Comparison of ENCODE assay signal across 8 mouse cellular contexts in the genomic region with DNA sequence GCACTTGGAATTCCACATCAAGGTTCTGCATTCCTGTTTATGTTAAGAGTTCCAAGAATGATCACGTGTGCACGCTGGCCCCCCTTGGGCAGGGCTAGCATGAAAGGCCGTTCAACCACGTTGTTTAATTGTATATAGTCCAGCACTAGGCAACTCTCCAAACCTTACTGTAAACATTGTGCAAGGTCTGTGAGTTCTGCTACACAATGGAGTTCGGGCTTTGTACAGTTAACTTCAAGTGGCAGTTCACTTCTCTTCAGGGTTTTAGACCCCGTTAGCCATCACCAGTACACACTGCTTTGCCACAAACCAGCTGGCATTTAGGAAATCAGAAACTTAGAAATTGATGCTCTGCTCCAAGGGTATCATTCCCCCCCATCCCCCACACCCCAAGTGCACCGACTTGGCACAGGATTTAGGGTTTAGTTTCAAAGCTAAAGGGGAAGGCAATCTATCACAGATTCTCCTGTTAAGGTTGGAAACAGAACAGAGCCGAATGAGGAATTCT. TPM values are rescaled to one million over a fixed set of nuclear protein-coding genes. Genes with fewer than 3 reads are reported as not detected.
DNase-seq lines count a peak whose midpoint lies in the region; ATAC-seq and TF ChIP-seq lines count a peak whose summit lies in the region.

No protein-coding gene starts in this region.

- TF ChIP-seq CTCF in lung, adult 2 months (IDR thresholded peaks at IDR 0.05; ENCODE audit: insufficient read depth, low read length): no peak

- peak; percentile 30; the same call in 1 of the 2 replicates for ATAC-seq in forebrain, embryonic 11.5 days (replicated peaks; ENCODE audit: low FRiP score)
- ATAC-seq in erythroid progenitor cell, adult 5-6 weeks (replicated peaks; ENCODE audit: low FRiP score, poor library complexity, severe bottlenecking): no peak
- no peak for ATAC-seq in inflammation-experienced regulatory T-cells, adult 6 months

- no peaks in the 10 kb centered on the region for H3K36me3 ChIP-seq in forebrain, embryonic 11.5 days (ENCODE audit: control insufficient read depth, insufficient read depth, low read length)
- no peaks in the 10 kb centered on the region for H3K36me3 ChIP-seq in forebrain, embryonic 10.5 days (replicated peaks)

- no peaks in the 10 kb centered on the region for H3K27me3 ChIP-seq in forebrain, embryonic 11.5 days (ENCODE audit: control insufficient read depth, insufficient read depth, low read length)
- H3K27me3 ChIP-seq in forebrain, embryonic 10.5 days (ENCODE audit: poor library complexity, severe bottlenecking): no peaks in the 10 kb centered on the region

- H3K4me3 ChIP-seq in forebrain, embryonic 11.5 days (ENCODE audit: low read depth, low read length): no peak overlapping the region
- H3K4me3 ChIP-seq in forebrain, embryonic 10.5 days: no peak overlapping the region
- peak overlapping the region; percentile 29 for H3K4me3 ChIP-seq in lung, adult 2 months (replicated peaks; ENCODE audit: extremely low read depth, low read depth, low read length)

- H3K27ac ChIP-seq in forebrain, embryonic 11.5 days (ENCODE audit: low read depth, low read length): no peak overlapping the region
- H3K27ac ChIP-seq in forebrain, embryonic 10.5 days: no peak overlapping the region

- TF ChIP-seq POLR2A in lung, adult 2 months (IDR thresholded peaks at IDR 0.05; ENCODE audit: borderline replicate concordance, extremely low read depth, low read depth, low read length): no peak

- intact Hi-C loops in heart, postnatal 10 days (cut with DNase I): no loop called here

- no peak overlapping the region for H3K4me2 ChIP-seq in forebrain, embryonic 11.5 days (ENCODE audit: low read depth, low read length, severe bottlenecking)

- no peak overlapping the region for H3K9ac ChIP-seq in forebrain, embryonic 11.5 days (ENCODE audit: low read length)

- H3K9me3 ChIP-seq in forebrain, embryonic 11.5 days (ENCODE audit: control insufficient read depth, low read length): no peaks in the 10 kb centered on the region
- H3K9me3 ChIP-seq in forebrain, embryonic 10.5 days: no peaks in the 10 kb centered on the region

- DNase-seq in forebrain, embryonic 11.5 days (ENCODE audit: low spot score): no peak
- DNase-seq in forebrain, embryonic 10.5 days (ENCODE audit: extremely low spot score, low spot score): no peak
- DNase-seq in adrenal gland, postnatal 10 days: peak; percentile 64
- DNase-seq in heart, postnatal 10 days: peak; percentile 36 to 61
- peak; percentile 50 for DNase-seq in lung, adult 2 months
- no peak for DNase-seq in frontal cortex, postnatal 10 days (ENCODE audit: low spot score in 2 of 2)

- H3K4me1 ChIP-seq in forebrain, embryonic 11.5 days (replicated peaks; ENCODE audit: control insufficient read depth, insufficient read depth, low read length): no peaks in the 10 kb centered on the region; the same call in 1 of the 2 replicates
- peaks cover 19% of the 10 kb centered on the region for H3K4me1 ChIP-seq in forebrain, embryonic 10.5 days
- peaks cover 9% of the 10 kb centered on the region for H3K4me1 ChIP-seq in lung, adult 2 months (ENCODE audit: control insufficient read depth, insufficient read depth, low read length)

- WGBS in forebrain, embryonic 11.5 days: 63% methylated on average over 8 of the region's 8 CpGs
- WGBS in forebrain, embryonic 10.5 days: 81% methylated on average over 8 of the region's 8 CpGs
- WGBS in lung, adult 2 months: 11% methylated on average over 8 of the region's 8 CpGs

RNA-seq across cellular contexts. Expression of a gene that starts 22.5 kb away (rescaled TPM):
- 37.8 and 39.5 TPM in 2 replicates for polyA plus RNA-seq in forebrain, embryonic 11.5 days (2014; fragmentation: Nextera tagmentation; extraction: Ambion mirVana)
- 44.4 and 49.4 TPM in 2 replicates for polyA plus RNA-seq in forebrain, embryonic 10.5 days (2016; fragmentation: Nextera tagmentation; extraction: Ambion mirVana)
- total RNA-seq in adrenal gland, postnatal 10 days (2021): 10 to 100 TPM; 71.0 to 89.6 TPM
- total RNA-seq in heart, postnatal 10 days (2021): 10 to 100 TPM; 87.5 to 89.3 TPM
- polyA plus RNA-seq in lung, adult 2 months (2012; rRNA removed): 252 and 262 TPM in 2 replicates
- 14.4 and 17.2 TPM in 2 replicates for total RNA-seq in erythroid progenitor cell, adult 5-6 weeks (2015; ENCODE audit: low replicate concordance)
- total RNA-seq in erythroid progenitor cell, adult 5-6 weeks (2017; ENCODE audit: low replicate concordance): 5.4 and 17.3 TPM in 2 replicates
- polyA plus RNA-seq in inflammation-experienced regulatory T-cells, adult 6 months (2017; shearing (Covaris generic)): 10 to 100 TPM; 16.6 to 26.0 (median 22.2) TPM

Comparison
In these comparisons a context has a peak if more than half of its experiments do, and no peak if none do; other contexts are left out.
1. DNase-seq: peak in adrenal gland, postnatal 10 days (single experiment), heart, postnatal 10 days (2 of 2) and lung, adult 2 months (single experiment); none in forebrain, embryonic 11.5 days (single experiment), forebrain, embryonic 10.5 days (single experiment) and frontal cortex, postnatal 10 days (0 of 2).